Comparison of ENCODE assay signal across 8 mouse cellular contexts in the genomic region with DNA sequence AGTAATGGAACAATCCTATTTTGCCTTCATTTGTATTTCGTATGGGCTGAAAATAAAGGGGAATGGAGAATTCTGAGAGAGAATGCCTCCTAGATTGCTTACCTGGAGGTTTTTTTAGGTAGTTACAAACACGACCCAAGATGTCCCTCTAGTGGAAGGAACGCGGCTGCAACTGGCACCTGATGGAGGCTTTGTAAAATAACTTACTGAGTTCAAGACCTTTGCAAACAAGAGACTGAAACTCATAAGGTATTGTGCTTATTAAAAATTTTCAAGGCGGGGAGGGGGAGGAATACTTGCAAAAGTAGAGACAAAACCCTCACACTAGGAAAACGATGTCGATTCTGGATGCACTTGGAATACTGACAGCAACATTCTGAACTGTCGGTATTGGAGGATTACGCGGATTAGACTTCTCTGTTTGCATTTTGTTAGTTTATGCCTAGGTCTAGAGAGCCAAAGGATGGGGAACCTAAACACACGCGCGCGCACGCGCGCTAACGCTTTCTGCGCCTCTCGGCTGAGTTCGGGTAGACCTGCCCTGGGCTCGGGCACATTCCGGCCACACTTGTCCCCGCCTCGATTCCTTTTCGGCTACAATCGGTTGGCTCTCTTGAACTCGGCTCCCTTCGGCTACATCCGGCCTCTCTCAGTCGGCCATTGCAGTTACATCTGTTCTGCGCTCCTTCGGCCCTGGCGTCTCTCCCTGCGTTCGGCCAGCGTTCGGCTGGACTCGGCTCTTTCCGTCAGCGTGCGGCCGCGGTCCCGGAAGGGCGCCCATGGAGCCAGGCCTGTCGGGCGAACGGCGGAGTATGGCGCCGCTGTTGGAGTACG. TPM values are rescaled to one million over a fixed set of nuclear protein-coding genes. Genes with fewer than 3 reads are reported as not detected.
DNase-seq lines count a peak whose midpoint lies in the region; ATAC-seq lines count a peak whose summit lies in the region.

A gene (plus strand): TSS at position 529 of the 834 bp plus-strand sequence.

- WGBS in hindbrain, embryonic 16.5 days: 1% methylated on average over 53 of the region's 53 CpGs
- WGBS in macrophage (ENCODE audit: missing documents): 2% methylated on average over 53 of the region's 53 CpGs

- peak; percentile 65 for DNase-seq in WW6 (ENCODE audit: low read depth, low spot score)
- peak; percentile 96 to 98 for DNase-seq in cerebellum, postnatal 4 days (ENCODE audit: low spot score in 2 of 2)
- peak; percentile 97 for DNase-seq in gastrocnemius, adult 18-20 months (ENCODE audit: low spot score)
- peak; percentile 97 to 98 for DNase-seq in left cerebral cortex, adult 18-20 months (ENCODE audit: low spot score in 2 of 2)
- DNase-seq in right cerebral cortex, adult 18-20 months: peak; percentile 96
- DNase-seq in urinary bladder, postnatal 10 days (ENCODE audit: low spot score): peak; percentile 96

- H3K4me1 ChIP-seq in hindbrain, embryonic 16.5 days (ENCODE audit: control insufficient read depth, insufficient read depth, low read depth, low read length): peaks cover 10% of the 10 kb centered on the region

- H3K9me3 ChIP-seq in hindbrain, embryonic 16.5 days (ENCODE audit: control insufficient read depth, low read length): no peaks in the 10 kb centered on the region

- peak within 1 kb of the TSS; percentile 72 for H3K4me3 ChIP-seq in hindbrain, embryonic 16.5 days (ENCODE audit: low read length)
- H3K4me3 ChIP-seq in macrophage (ENCODE audit: inconsistent target): peak within 1 kb of the TSS; percentile 82

- H3K4me2 ChIP-seq in hindbrain, embryonic 16.5 days (ENCODE audit: low read length): peak within 1 kb of the TSS; percentile 83

- peaks cover 10% of the 10 kb centered on the region; the same call in 1 of the 2 replicates for H3K79me2 ChIP-seq in macrophage (ENCODE audit: inconsistent target)

- H3K27me3 ChIP-seq in hindbrain, embryonic 16.5 days (replicated peaks; ENCODE audit: control insufficient read depth, insufficient read depth, low read length): no peaks in the 10 kb centered on the region

- H3K36me3 ChIP-seq in hindbrain, embryonic 16.5 days (ENCODE audit: control insufficient read depth, insufficient read depth, low read length): 0 out of 2 replicates have a peak, but pooled peaks cover 3% of the 10 kb centered on the region
- H3K36me3 ChIP-seq in macrophage (ENCODE audit: inconsistent target): peaks cover 28% of the 10 kb centered on the region; the same call in 1 of the 2 replicates

- peak within 1 kb of the TSS; percentile 90 for H3K27ac ChIP-seq in hindbrain, embryonic 16.5 days (ENCODE audit: low read depth, low read length)
- H3K27ac ChIP-seq in macrophage: peak within 1 kb of the TSS; percentile 25; the same call in 1 of the 2 replicates

- ATAC-seq in hindbrain, embryonic 16.5 days: peak; percentile 99

- peak within 1 kb of the TSS; percentile 96 for H3K9ac ChIP-seq in hindbrain, embryonic 16.5 days (ENCODE audit: low read depth, low read length)

RNA-seq across cellular contexts. Expression of the gene that starts here (rescaled TPM):
- total RNA-seq in gastrocnemius, adult 18-20 months (2021): 1 to 10 TPM; 5.0 to 5.1 TPM
- 16.2 and 17.8 TPM in 2 replicates for polyA plus RNA-seq in hindbrain, embryonic 16.5 days (2015; fragmentation: Nextera tagmentation; extraction: Ambion mirVana)
- total RNA-seq in left cerebral cortex, adult 18-20 months (2021): 10 to 100 TPM; 24.3 to 24.5 TPM
- 10 to 100 TPM; 16.5 to 64.4 (median 46.7) TPM for total RNA-seq in macrophage (2018; cell fraction: chromatin; rRNA removed)
- 10 to 100 TPM in 15 of 26 experiments, 1 to 10 TPM in 11; 6.1 to 14.5 (median 10.5) TPM for total RNA-seq in macrophage (2018; cell fraction: cytosol; rRNA removed)
- 10 to 100 TPM; 10.7 to 42.2 (median 22.3) TPM for total RNA-seq in macrophage (2018; cell fraction: nucleus; rRNA removed)
- 10.5 to 11.4 TPM (median 10.5 TPM) in 3 replicates for polyA plus RNA-seq in macrophage (2018)

Comparison
In these comparisons a context has a peak if more than half of its experiments do, and no peak if none do; other contexts are left out.
1. Peak in every context shown above with its lines: DNase-seq, ATAC-seq, H3K4me3 ChIP-seq and H3K27ac ChIP-seq.
2. RNA of the gene that starts here (total RNA-seq): 24.3 to 24.5 TPM in left cerebral cortex, adult 18-20 months; 5.0 to 5.1 TPM in gastrocnemius, adult 18-20 months; every median in the first group is over 4 times any median in the second.